Mouse (Mus musculus): ENCODE results near the gene Cd244a.

DNA sequence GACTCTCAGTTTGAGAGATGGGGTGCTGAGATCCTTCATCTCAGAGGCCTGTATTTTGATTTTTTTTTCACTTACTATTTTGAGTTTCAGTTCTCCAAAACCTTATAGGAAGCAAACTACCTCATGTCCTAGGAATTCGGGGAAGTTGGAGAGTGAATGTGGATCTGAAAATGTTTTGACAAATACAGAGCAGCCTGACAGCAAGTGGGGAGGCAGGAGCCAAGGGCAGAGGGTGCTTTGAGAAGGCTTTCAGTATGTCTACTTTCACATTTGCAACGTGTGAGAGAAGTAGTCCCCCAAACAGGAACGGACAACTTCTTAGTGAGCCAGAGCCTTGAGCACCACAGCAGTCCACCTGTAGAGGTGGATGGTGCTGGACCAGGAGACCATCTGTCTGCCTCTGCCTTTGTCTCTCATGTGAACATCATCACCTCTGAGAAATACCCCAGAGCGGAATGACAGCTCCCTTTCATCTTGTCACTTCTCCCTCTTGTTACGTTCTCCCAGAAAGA lies 87.5 kb downstream of the Cd244a start:
- TF ChIP-seq UBTF (IDR thresholded peaks at IDR 0.05; ENCODE audit: low read depth, low read length) (no peak), POLR2A (IDR thresholded peaks at IDR 0.05; ENCODE audit: low read depth, low read length) (no peak), POLR2AphosphoS2 (IDR thresholded peaks at IDR 0.05; ENCODE audit: low read depth, low read length) (no peak), CTCF (conservative IDR thresholded peaks at IDR 0.05 in 1 of 2, IDR thresholded peaks at IDR 0.05 in 1 of 2; ENCODE audit: low read depth in 2 of 2, low read length in 2 of 2) (no peak), JUN (IDR thresholded peaks at IDR 0.05; ENCODE audit: insufficient read depth, low read depth, low read length) (no peak), USF1 (IDR thresholded peaks at IDR 0.05; ENCODE audit: low read depth, low read length) (no peak), ZC3H11A (IDR thresholded peaks at IDR 0.05; ENCODE audit: low read depth, low read length) (no peak), SMC3 (IDR thresholded peaks at IDR 0.05; ENCODE audit: low read depth, low read length) (no peak), MAX (IDR thresholded peaks at IDR 0.05; ENCODE audit: low read length) (no peak), MXI1 (IDR thresholded peaks at IDR 0.05; ENCODE audit: low read depth, low read length) (no peak), EP300 (IDR thresholded peaks at IDR 0.05; ENCODE audit: low read length) (no peak), MAFK (IDR thresholded peaks at IDR 0.05; ENCODE audit: insufficient replicate concordance, low read length) (no peak), ZMIZ1 (IDR thresholded peaks at IDR 0.05; ENCODE audit: low read depth, low read length) (no peak)

Measured in CH12.LX (cell line).